Mouse (Mus musculus): ENCODE results near the gene Neurl1a.

DNA sequence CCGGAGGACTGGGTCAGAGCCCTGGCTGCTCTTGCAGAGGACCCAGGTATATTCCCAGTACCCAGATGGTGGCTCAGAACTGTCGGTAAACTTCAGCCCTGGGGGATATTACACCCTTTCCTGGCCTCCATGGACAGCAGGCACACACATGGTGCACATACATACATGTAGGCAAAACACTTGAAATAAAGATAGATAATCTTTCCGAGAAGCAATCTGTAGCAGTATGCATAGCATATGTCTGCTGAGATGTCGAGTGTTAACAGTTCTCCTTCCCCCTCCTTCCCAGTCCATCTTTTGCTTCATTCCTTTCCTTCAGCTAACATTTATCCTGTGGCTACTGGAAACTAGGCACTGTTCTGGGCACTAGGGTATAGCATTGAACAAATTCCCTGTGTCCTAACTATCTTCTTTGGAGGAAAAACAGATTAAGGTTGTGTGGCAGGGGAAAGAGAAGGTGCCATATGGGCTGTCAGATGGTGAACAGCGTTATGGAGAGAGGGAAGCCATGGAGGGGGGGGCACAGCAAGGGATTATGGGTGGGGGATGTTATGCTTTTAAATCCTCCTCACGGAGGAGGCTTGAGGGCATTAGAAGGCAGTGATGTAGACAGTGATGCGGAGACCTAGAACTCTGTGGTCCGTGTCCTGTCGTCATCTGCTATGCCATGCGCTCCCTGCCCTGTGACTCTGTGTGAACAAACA, 33.1 kb downstream of the Neurl1a start:
- TF ChIP-seq CHD2 (IDR thresholded peaks at IDR 0.05; ENCODE audit: low read depth, low read length) = no peak
- no peak for TF ChIP-seq ZC3H11A (IDR thresholded peaks at IDR 0.05; ENCODE audit: borderline replicate concordance, low read depth, low read length)
- no peak for TF ChIP-seq MAFK (IDR thresholded peaks at IDR 0.05; ENCODE audit: insufficient read depth, low read depth, low read length)
